Mouse (Mus musculus) left cerebral cortex, adult 2 months (tissue): ENCODE results near the gene Setd2. TPM values are rescaled to one million over a fixed set of nuclear protein-coding genes. Genes with fewer than 3 reads are reported as not detected.

Experiments
- DNase-seq, 2 experiments: peaks; one replicate each; pipeline ENCODE4 v3.0.0; 2021 to 2022; ENCODE audit warnings: low spot score in 2 of 2, mixed read lengths in 1 of 2; ENCODE audit errors: extremely low spot score in 1 of 2
- H3K27ac ChIP-seq: fragments of 200-600 bp; 2 replicates; pipeline ENCODE4 v1.8.1; 2022
- H3K4me3 ChIP-seq: fragments of 200-600 bp; 2 replicates; pipeline ENCODE4 v1.8.1; 2022
- CTCF ChIP-seq: fragments of 200-600 bp; IDR thresholded peaks from 2 replicates; pipeline ENCODE4 v1.8.1; 2022; ENCODE audit warnings: antibody characterized with exemption, mild to moderate bottlenecking, moderate library complexity
- intact Hi-C: fragments of 180-260 bp; cut with DNase I; formaldehyde crosslinking; loops from one replicate; pipeline ENCODE4 v1.15.1; 2025
- total RNA-seq, 2 experiments: library from RNA; stranded (reverse); gene quantifications; 2 replicates each; pipeline ENCODE4 v1.2.3; 2021

The Setd2 gene
- total RNA-seq, 2 experiments from 2014 or later = 64.1 to 71.1 TPM

DNA sequence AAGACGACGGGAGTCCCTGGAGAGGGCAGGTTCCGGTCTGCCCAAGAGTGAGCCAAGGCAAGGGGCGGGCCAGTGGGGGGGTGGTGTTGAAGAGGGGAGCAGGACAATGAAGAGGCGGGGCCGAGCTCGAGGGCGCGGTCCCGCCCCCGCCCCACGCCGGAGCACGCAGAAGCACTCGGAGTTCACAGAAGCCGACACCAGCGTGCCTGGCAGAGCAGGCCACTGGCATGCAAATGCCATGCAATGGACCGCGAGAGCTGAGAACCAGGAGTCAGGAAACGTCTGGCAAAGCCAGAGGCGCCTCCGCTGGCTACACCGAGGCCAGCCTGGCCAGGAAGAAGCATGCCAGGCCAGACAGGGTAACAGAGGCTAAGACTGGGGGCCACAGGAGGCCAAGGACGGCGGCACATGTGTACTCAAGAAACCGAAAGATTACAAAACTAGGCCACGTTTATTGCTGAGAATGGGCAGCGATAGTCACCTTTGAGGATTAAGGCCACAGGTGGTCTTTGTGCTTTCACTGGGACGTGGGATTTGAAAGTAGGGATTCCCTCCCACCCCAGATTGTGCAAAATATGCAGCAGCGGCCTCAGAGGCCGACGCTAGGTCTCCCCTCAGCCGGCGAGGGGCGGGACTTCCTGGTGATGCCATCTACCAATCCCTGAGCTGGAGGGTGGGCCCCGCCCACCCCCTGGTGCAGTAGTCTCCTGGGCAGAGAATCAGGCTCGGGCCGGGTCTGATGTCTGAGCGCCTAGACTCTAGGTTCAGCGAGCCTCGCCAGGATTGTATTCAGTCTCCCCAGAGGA lies 92.2 kb downstream of the Setd2 start, which contains the start of gene Nradd:
Gene Nradd (minus strand): TSS at position 92 of the 806 bp plus-strand sequence.
- peak within 1 kb of the TSS; percentile 52 for H3K4me3 ChIP-seq
- TF ChIP-seq CTCF = no peak
- peak within 1 kb of the TSS; percentile 79 for H3K27ac ChIP-seq
- intact Hi-C loops = loop anchor here (5.0 kb wide), 1 partner anchor 177 kb away; no protein-coding TSS in a partner anchor
- DNase-seq = peak; percentile 80 to 85

DNA sequence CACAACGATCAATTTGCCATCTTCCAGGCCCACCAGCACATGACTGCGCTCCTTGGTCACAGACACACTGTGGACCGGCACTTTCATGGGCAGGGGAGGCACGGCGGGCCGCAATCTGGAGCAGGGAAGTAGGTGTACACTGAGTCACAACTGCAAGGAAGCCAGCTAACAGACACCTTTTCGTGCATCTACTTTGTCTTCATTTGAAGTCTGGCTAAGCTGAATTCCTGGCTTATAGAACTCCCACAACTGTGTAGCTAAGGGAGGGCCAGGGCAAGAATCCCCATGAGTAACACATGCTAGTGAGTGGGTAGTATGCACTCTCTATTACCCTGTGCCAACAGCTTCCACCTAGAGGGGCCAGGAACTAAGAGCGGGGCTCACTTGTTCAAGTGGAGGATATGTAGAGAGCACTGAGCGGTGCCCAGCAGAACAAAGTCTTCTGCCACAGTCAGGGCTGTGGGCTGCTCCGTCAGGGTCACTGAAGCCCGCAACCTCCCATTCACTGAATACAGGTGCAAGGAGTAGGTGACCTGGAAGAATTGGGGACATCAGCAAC lies 93.0 kb downstream of the Setd2 start:
- no peak for TF ChIP-seq CTCF
- intact Hi-C loops = loop anchor here (5.0 kb wide), 1 partner anchor 178 kb away; no protein-coding TSS in a partner anchor
- peak in 1 of 2 experiments; percentile 33 for DNase-seq
- Histone ChIP-seq H3K27ac (peak overlapping the region; percentile 79; the same call in 1 of the 2 replicates), H3K4me3 (peak overlapping the region; percentile 52)

DNA sequence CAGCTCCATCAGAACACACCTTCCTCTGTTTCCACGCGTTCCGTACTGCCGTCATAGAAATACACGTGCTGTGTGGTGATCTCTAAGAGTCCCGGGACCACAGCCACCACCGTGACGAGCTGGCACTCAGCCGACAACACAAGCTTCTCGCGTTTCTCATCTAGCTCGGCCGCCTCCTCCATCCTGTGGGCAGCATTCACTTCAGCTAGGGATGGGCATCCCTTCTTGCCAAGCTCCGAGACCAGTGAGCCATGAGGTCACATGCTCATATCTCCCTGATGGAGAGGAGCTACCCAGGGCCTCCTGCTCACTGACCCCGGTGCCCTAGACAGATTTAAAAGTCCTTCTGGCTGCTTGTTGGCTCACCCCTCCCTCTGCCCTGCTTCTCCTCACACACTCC lies 97.8 kb downstream of the Setd2 start:
- intact Hi-C loops = loop anchor here (5.0 kb wide), 1 partner anchor 152 kb away; no protein-coding TSS in a partner anchor
- no peak for TF ChIP-seq CTCF
- H3K27ac ChIP-seq = no peak overlapping the region
- no peak overlapping the region for H3K4me3 ChIP-seq
- no peak for DNase-seq

DNA sequence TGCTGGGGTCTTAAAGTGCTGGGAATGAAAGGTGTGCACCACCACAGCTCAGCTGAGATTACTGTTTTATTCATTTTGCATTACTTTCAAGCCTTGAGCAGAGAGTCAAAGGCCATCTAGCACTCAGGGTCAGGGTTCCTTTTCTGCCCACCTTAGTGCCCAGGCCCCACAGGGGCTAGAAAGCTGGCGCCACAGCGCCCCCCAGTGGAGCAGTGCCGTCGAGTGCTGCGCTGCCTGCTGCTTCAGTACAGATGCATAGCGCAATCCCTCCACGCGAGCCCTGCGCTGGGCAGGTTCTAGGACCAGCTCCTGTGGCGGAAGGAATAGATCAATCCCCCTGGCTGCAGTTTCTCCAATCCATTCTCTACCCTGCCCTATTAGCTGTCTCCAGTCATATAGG lies 98.8 kb downstream of the Setd2 start:
- no peak overlapping the region for H3K27ac ChIP-seq
- TF ChIP-seq CTCF = peak; percentile 64
- H3K4me3 ChIP-seq = no peak overlapping the region
- peak in 1 of 2 experiments; percentile 42 for DNase-seq
- intact Hi-C loops = loop anchor here (1.0 to 5.0 kb wide), 2 partner anchors 151 to 220 kb away; no protein-coding TSS in a partner anchor

DNA sequence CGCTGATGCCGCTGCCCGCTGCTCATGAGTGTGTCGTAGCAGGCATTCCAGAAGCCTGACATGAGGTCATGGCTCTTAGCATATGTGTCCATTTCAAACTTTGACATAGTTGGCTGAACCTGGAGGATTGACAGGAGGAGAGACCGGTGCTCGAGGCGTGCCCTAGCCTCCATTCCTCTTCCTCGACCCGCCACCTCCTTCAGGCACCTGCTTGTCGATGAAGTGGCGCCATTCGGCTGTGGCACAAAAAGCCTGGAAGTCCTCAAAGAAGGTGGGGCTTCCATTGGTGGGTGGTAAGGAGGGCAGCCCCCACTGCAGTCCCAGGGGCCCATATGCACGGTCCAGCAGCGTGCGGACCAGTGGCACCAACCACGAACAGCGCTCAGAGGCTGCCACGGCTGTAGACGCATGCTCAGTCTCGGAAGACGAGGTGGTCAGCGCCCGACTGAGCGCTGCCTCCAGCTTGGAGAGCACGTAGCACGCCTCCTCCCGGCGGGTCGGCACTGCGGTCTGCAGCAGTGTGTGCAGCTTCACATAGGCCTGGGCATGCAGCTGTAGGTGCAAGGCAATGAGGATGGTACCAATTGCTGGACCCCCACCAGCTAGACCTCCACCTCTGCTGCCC lies 99.4 kb downstream of the Setd2 start:
- H3K27ac ChIP-seq = no peak overlapping the region
- H3K4me3 ChIP-seq = no peak overlapping the region
- DNase-seq = no peak
- no peak for TF ChIP-seq CTCF
- intact Hi-C loops = loop anchor here (1.0 to 5.0 kb wide), 2 partner anchors 151 to 220 kb away; no protein-coding TSS in a partner anchor

DNA sequence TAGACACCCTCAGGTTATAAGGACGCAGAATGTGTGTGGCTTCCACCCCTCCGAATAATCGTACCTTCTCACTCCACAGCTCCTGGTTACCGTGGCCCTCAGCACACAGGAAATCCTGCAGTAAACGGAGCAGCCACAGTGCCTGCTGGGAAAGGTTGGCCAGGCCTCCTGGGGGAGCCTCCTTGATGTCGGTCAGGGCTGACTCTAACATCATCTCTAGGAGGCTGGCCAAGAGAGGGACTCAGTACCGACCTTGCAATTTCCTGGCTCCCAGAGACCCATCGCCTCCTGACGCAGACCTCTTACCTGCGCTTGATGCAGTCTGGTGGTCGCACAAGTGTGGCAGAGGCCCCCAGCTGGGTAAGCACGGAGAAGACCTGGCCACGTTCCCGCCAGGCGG lies 100.3 kb downstream of the Setd2 start:
- no peak overlapping the region for H3K4me3 ChIP-seq
- H3K27ac ChIP-seq = no peak overlapping the region
- no peak for TF ChIP-seq CTCF
- no peak for DNase-seq
- intact Hi-C loops = loop anchor here (5.0 kb wide), 1 partner anchor 150 kb away; no protein-coding TSS in a partner anchor

DNA sequence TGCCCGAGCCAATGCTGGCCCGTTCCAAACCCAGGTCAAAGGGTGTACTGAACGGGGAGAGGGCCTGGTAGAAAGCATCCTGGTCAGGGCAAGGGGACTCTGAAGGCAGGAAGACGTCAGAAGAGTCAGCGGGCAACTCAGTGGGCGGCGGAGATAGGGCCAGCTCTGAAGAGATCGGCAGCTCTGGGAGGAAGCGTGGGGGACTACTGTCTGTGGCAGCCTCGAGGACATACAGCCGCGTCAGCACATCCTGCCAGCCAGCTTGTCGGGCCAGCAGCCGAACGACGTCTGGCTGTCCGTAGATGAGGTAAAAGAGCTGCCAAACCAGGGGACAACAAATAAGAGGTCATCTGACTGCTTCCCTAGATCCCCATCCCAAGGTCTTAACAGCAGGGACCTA lies 101.5 kb downstream of the Setd2 start:
- no peak overlapping the region for H3K4me3 ChIP-seq
- no peak for TF ChIP-seq CTCF
- H3K27ac ChIP-seq = no peak overlapping the region
- no peak for DNase-seq
- intact Hi-C loops = loop anchor here (5.0 kb wide), 1 partner anchor 148 kb away; no protein-coding TSS in a partner anchor

DNA sequence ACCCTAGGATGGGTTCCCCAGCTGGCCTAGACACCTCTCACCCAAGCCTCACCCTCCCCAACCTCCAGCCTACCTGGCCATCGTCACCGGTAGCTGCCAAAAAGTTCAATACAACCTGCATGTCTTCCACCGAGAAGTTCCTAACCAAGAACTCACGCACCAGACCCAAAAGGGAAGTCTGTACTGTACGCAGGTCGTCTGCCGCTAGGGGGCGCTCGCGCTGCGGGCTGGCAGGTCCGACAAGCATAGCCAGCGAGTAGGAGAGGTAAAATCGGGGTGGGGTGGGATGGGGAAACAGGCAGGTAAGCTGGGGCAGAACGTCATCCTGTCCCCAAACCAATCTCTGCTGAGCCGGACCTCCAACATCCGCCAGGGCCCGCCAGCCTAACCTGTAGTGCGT lies 102.8 kb downstream of the Setd2 start:
- Histone ChIP-seq H3K4me3 (no peak overlapping the region), H3K27ac (no peak overlapping the region)
- peak; percentile 83 for TF ChIP-seq CTCF
- intact Hi-C loops = loop anchor here (1.0 kb wide), 1 partner anchor 74 kb away; no protein-coding TSS in a partner anchor
- peak; percentile 84 to 90 for DNase-seq

DNA sequence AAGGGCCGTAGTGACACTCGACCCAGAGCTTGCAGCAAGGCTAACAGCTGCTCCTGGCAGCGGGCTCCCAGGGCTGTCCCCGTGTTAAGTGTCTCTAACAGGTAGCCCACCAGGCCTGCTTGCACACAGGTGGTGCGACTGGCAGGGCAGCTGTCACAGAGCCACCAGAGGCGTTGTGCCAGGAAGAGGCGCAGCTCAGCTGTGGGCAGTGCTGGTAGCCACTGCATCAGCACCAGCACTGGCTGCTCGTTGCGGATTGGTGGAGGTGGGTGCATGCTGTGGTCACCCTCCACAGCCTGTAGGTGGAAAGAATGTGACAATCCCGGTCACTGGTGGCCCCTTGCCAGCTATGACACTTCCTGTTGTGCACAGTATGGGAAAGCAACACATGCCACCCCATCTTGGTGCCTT lies 106.2 kb downstream of the Setd2 start:
- intact Hi-C loops = no loop called here
- no peak overlapping the region for H3K27ac ChIP-seq
- H3K4me3 ChIP-seq = no peak overlapping the region
- TF ChIP-seq CTCF = no peak
- no peak for DNase-seq

DNA sequence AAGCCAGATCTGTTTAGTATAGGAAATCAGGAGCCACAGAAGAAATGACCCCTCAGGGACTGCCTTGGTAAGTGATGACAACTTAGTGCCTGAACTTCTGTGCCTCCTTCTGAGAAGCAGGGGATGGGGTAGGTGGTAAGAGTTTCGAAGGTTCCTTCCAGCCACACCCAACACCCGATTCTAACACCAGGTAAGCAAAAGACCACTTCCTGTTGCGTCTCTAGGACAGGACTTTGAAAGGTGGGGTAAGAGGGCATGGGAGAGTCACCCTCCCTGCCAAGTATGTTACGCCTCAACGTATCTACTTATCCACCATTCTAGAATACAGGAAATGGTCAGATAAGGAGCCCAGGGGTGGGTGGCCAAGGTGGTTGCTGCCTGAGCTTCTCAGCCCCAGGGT lies 108.6 kb downstream of the Setd2 start:
- intact Hi-C loops = no loop called here

DNA sequence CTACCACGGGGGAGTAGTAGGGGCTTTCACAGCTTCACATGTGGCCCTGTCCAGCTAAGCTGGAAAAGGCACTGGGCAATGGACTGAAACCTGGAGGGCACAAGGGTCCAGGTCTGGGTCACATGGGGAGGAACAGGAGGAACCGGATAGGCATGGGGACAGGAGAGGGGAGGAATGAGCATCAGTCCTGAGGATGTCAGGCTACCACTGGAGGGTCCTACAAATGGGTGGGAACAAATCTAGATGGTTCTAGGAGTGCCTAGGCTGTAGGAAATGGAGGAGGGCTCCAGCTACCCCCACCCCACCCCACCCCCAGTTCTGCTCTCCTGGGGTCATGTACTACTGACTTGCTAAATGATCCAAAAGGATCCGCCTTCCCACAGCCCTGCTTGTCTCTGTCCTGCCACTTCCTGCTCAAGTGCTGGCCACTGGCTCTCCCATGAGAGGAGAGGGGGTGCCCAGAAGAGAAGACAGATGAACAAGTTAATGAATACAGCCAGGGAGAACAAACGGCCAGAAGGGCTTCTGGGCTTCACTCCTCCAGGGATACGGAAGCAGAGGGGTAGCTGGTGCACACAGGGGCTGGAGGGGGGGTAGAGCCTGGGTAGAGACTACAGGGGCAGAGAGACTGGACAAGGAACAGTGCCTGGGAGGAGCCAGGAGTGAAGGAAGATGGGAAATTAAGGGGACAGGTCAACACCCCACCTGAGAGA lies 110.6 kb downstream of the Setd2 start:
- Histone ChIP-seq H3K4me3 (no peak overlapping the region), H3K27ac (no peak overlapping the region)
- no peak for DNase-seq
- TF ChIP-seq CTCF = no peak
- intact Hi-C loops = no loop called here

More for the DNA sequence above, 108.6 kb downstream of the Setd2 start:
- Histone ChIP-seq H3K4me3 (no peak overlapping the region), H3K27ac (no peak overlapping the region)
- no peak for TF ChIP-seq CTCF
- DNase-seq = no peak
